Mouse (Mus musculus): ENCODE data around the gene Slc41a3.
A peak's percentile ranks its signal among the peaks of the same experiment; 100 is the strongest.

Gene Slc41a3

DNA sequence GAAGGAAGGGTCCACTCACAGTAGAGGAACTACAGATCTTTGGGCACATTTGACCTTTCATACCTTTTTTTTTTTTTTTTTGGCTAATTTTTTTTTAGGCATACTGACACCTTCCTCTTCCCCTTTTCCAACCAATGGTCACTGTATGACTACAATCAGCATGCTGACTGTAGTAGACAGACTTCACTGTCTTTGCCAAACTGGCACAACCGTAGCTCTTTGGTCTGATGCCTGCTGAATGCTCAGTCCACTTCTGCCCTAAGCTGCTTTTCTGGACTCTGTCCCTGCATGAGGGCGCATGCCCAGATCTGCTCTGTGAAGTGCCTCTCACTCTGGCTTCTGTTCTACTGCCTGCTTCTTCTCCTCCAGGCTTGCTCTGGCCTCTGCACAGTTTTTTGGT is 6.9 kb upstream of the Slc41a3 start:
- peak; percentile 57 to 58 for DNase-seq (ENCODE audit: low spot score in 2 of 2)

GRCm38 (mm10) chr6:90598197-90598596 is 6.3 kb upstream of the Slc41a3 start:
- DNase-seq (ENCODE audit: low spot score in 2 of 2): no peak

DNA sequence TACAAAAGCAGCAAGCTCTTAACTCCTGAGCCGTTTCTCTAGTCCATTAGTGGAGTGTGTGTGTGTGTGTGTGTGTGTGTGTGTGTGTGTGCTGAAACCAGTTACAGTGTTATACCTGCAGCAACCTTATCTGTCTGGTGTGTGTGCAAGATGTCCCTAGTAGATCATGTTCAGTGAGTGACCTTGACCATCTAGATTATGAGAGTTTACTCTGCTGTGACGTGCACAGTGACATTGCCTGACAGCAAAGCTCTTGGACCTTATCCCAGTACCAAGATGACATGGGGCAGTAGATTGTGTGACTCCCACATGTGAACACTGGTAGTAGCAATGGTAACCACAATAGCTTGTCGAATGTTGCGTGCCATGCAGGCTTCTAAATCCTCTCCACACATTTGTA is 4.2 kb upstream of the Slc41a3 start:
- no peak for DNase-seq (ENCODE audit: low spot score in 2 of 2)

GRCm38 (mm10) chr6:90601736-90602135 is 2.8 kb upstream of the Slc41a3 start:
- no peak for DNase-seq (ENCODE audit: low spot score in 2 of 2)

- DNase-seq (ENCODE audit: low spot score in 2 of 2): no peak
Observed at GRCm38 (mm10) chr6:90602304-90602703, 2.2 kb upstream of the Slc41a3 start.

GRCm38 (mm10) chr6:90603126-90603525 is 1.4 kb upstream of the Slc41a3 start:
- no peak for DNase-seq (ENCODE audit: low spot score in 2 of 2)

DNA sequence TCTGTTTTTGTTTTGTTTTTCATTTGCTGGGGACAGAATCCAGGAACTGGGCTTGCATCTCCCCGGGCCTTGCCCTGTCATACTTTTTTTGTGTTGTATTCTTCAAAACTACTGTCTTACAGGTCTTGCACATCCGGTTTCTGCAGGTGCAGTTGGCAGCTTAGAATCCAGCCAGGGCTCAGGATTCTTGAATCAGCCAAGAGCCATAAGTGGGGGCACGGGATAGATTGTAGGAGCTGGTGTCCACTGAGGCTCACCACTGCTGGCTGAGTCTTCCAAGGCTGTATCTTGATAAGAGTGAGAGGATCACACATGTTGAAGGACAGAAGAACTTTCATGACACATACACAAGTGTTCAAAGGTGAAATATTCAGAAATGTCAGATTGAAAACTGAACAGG is 395 bp upstream of the Slc41a3 start:
- no peak for DNase-seq (ENCODE audit: low spot score in 2 of 2)

GRCm38 (mm10) chr6:90605298-90605665 is 757 bp downstream of the Slc41a3 start:
- DNase-seq (ENCODE audit: low spot score in 2 of 2): no peak

DNA sequence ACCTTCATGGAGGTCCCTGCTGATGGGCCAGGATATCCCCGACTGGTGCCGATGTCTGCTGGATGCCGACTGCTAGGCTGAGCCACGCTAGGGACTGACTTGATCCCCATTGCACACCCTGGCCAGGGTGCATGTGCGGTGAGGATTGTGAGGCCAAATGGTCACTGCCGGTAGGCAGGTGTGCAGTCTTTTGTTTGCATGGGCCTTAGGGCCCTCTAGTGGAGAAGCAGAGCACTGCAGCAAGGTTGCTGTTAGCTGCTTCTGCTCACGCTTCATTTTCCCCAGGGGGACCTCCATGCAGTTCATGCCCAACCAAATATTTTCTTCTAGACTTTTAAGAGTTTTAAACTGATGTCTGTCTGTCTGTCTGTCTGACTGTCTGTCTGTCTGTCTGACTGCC is 2.0 kb downstream of the Slc41a3 start:
- peak in 1 of 2 experiments; percentile 52 for DNase-seq (ENCODE audit: low spot score in 2 of 2)

GRCm38 (mm10) chr6:90607196-90607595 is 2.7 kb downstream of the Slc41a3 start:
- peak in 1 of 2 experiments; percentile 44 for DNase-seq (ENCODE audit: low spot score in 2 of 2)

GRCm38 (mm10) chr6:90608186-90608585 is 3.7 kb downstream of the Slc41a3 start:
- peak in 1 of 2 experiments; percentile 48 for DNase-seq (ENCODE audit: low spot score in 2 of 2)

DNA sequence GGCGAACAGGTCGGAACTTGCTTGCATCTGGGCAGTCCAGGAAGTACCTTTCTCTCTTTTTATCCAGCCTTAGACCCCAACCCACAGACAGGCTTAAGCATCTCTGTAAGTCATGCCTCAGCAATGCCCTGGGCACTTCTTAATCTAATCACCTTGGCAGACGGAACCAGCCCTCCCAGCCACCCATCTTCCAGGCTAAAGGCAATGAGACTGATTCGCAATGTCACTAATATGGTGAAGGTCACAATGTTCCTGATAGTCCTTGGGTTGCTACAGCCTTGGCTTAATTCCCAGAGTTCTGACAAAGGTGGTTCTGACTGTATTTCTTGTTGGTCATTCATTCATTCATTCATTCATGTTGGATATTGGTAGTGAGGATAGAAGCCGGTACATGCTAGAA is 5.7 kb downstream of the Slc41a3 start:
- no peak for DNase-seq (ENCODE audit: low spot score in 2 of 2)

GRCm38 (mm10) chr6:90613277-90613676 is 8.8 kb downstream of the Slc41a3 start:
- no peak for DNase-seq (ENCODE audit: low spot score in 2 of 2)

DNA sequence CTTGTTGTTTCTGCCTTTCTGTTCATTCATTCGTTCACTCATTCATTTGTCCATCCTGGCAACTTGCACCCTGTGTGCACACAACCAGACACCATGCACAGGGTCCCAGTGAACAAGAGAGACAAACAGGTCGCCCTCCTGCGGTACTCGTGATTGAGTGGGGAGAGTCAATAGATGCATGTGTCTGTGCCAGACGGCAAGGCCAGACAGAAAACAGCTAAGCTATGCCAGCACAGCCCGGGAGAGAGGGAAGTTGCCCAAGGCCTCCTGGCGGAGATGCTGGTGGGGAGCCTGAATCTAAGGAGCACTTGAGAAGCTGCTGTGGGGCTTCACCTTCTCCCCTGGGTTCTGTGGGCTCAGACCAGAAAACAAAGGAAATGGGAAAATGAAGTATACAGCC is 10.8 kb downstream of the Slc41a3 start:
- no peak for DNase-seq (ENCODE audit: low spot score in 2 of 2)

- peak; percentile 58 to 77 for DNase-seq (ENCODE audit: low spot score in 2 of 2)
Observed at GRCm38 (mm10) chr6:90615991-90616390, 11.5 kb downstream of the Slc41a3 start.

DNA sequence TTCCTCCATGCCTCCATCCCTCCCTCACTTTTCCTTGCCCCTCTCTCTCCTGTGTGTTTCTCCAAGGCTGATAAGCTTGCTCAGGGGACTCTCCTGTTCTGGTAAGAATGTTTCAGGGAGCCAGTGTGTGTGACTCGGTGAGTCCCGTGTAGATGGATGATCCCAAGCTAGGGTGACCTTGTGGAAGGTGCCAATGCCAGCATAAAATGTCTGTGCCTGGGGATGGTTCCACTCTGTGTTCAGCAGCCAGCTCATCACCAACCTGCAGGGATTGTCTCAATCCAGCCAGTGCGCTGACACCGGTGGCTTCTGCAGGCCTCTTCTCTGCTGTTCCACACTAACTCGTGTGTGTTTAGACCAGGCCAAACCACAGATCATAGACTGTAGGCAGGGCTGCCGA is 12.0 kb downstream of the Slc41a3 start:
- DNase-seq (ENCODE audit: low spot score in 2 of 2): no peak

DNA sequence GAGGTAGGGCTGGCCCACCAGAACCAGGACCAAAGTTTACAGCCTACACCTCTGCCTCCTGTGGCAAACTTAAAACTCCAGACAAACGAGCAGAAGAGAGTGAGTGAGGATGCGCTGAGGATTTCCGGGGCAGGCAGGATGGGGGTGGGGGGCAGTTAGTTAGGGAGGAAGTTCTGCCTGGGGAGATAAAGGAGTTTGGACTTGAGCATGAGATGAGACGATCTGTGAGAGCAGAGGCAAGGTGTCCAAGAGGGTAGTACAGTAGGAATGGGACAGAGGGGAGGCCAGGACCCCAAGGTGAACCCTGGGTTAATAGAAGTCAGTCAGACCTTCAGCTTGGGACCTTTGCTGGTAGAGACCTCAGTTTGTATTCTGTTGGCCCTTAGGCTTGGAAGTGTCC is 13.7 kb downstream of the Slc41a3 start:
- DNase-seq (ENCODE audit: low spot score in 2 of 2): no peak

DNA sequence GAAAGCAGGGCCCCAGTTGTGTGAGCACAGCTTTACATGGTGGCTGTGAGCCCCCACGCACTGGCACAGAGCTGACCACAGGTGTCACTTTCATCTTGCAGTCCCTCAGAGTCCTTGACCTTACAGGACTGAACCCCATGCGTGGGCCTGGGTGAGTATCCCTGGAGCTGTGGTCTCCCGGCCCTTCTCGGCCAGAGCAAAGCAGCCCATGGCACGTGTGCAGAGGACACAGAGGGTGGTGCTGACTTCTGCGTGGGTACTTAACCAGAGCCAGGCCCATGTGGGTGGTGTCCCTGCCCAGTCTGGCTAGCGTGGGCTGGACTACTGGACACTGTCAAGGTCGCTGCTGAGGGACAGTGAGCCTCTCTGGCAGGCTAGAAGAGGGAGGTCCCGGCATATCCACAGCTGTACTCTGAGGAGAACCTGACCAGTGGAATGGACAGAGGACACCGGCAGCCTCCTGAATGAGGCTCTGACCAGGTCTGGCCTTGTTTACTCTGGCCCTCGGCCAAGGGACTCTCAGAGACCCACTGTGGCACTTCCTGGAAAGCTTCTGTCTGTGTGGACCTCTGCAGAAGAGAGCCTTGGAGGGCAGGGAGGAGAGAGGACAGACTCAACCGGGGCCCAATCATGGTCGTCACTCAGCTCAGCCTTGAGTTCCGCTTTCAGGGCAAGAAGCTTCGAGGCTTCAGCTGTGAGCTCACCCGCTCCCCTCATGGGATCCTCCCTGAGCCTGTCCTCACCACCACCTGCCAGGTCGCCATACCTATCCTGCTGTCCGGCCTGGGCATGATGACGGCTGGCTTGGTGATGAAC is 14.5 kb downstream of the Slc41a3 start:
- peak in 1 of 2 experiments; percentile 33 for DNase-seq (ENCODE audit: low spot score in 2 of 2)

GRCm38 (mm10) chr6:90619936-90620335 is 15.4 kb downstream of the Slc41a3 start:
- DNase-seq (ENCODE audit: low spot score in 2 of 2): no peak

DNA sequence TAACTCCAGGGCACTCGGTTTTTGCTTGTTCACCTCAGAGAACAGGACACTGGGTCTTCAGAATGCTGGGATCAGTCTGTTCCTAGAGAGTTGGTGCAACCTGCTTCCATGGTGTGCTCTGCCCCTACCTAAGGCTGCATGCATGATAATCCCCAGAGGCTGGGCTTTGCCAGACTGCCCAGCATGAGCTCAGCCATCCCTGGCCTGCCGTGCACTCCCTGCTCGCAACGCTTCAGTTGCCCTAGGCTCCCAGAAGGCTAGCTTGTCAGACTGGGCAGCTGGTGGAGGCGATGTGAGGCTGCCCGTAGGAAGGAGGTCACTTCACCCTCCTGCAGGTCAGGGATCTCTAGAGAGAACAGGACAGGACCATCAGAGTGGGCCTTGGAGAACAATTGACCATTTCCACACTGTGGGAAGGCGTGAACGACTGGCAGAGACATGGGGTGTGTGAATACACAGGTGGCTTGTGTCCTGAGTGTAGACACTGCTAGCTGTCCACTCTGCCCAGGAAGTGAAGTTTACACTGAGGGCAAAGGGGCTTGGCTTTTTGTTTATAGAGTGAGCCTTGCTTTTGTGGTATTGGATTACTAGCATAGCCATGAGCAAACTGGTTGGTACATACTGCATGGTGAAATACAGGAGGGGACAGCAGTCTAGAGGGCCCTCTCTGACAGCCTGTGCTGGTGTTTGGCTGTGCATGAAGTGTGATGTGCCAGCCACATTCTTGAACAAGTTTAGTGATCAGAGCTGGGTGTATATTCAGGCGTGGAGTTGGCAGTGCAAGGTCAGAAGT is 16.5 kb downstream of the Slc41a3 start:
- DNase-seq (ENCODE audit: low spot score in 2 of 2): no peak

DNA sequence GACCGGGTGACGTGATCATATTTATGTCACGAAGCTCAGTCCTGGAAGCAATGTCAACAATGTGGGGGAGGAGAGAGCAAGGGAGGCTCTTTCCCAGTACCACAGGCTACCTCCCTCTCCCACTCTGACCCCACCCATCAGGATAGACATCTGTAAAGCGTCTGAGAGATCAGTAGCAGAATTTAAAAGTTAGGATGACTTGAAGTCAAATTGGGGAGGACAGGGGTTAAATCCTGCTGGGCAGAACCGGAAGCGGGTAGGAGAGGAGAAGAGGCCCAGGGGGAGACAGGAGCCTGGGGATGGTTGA is 17.0 kb downstream of the Slc41a3 start:
- DNase-seq (ENCODE audit: low spot score in 2 of 2): no peak

- DNase-seq (ENCODE audit: low spot score in 2 of 2): no peak
Observed at GRCm38 (mm10) chr6:90622758-90623455, 18.4 kb downstream of the Slc41a3 start.

DNA sequence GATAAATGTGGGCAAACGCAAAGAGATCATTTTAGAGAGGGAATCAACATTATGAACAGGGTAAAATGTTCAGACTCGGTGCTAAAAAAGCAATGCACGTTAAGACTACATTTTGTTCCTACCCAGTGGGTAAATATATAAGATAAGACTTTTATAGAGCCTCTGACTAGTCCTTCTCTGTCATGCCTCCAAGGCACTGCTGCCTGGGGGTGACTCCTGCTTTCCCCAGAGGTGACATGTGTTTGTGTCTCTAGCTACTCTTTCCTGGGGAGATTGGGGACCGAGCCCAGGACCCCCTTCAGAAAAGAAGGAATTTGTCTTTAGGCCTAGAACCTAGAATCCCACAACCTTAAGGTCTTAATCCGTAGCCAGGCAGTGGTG is 18.9 kb downstream of the Slc41a3 start:
- DNase-seq (ENCODE audit: low spot score in 2 of 2): no peak
